Mouse (Mus musculus): ENCODE data around the gene Rnf215.
A peak's percentile ranks its signal among the peaks of the same experiment; 100 is the strongest.

DNA sequence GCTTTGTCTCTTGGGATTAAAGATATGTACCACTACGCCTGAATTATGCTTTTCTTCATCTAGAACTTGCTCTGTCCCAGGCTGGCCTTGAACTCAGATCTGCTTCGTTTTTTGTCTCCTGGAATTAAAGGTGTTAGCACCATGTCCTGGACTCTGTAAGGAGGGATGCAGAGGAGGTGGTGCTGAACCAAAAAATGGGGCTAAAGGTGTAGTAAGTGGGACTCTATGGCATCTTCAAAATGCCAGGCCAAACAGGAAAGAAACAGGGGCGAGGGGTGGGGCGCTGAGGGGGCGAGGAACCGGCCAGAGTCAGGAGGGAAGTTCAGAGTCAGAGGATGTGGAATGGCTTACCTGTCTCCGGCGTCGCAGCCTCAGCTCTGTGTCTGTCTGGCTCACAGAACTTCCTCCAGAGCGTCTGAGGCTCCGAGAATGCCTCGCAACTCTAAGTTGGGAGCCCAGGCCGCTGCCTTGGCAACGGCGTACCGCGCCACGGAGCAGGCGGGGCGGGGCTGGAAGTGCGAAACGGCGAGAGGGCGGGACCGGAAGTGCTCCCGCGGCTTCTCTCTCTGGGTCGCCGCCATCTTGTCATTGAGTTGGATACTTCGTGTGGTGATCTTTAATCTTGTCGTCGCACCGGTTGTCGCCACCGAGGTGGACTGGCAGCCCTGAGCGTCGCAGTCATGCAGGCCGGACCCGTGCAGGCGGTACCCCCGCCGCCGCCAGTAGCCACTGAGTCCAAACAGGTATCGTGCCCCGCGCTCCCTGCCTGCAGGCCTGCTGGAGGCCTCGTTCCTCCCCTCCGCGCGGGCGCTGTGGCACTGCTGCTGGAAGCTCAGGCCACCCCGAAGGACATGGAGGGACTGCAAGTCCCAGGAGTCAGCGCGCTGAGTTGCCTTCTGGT lies 25.1 kb downstream of the Rnf215 start, which contains the start of the genes Ccdc157 and Sf3a1:
- peak; percentile 39 for TF ChIP-seq CTCF (IDR thresholded peaks at IDR 0.05; ENCODE audit: low read depth)
- TF ChIP-seq EP300 (IDR thresholded peaks at IDR 0.05; ENCODE audit: low read depth): no peak
